13 mouse cellular contexts compared by ENCODE assay signal in genomic region chr1:172186401-172187289, GRCm38 (mm10). TPM values are rescaled to one million over a fixed set of nuclear protein-coding genes. Genes with fewer than 3 reads are reported as not detected.
DNase-seq lines count a peak whose midpoint lies in the region; ATAC-seq and TF ChIP-seq lines count a peak whose summit lies in the region.
"Had no signal": no experiment of that assay in that cellular context is flagged by ENCODE, and none has a peak within 500 bp of the region (broad histone marks: within the 10 kb centered on the region; RNA-seq: fewer than 3 reads in every experiment).

No protein-coding gene starts in this region.

- DNase-seq in hindbrain, postnatal 0 days (ENCODE audit: low spot score) = no peak
- DNase-seq in ES-CJ7 (ENCODE audit: low read depth, low spot score) = peak; percentile 34
- DNase-seq in right cerebral cortex, adult 2 months (ENCODE audit: low spot score in 2 of 2) = no peak
- no peak for DNase-seq in spleen, adult 12 weeks (ENCODE audit: low spot score)
- no peak for DNase-seq in Muller cell, postnatal 12 days (ENCODE audit: inconsistent ontology term)
- DNase-seq: cerebellum, adult 9-10 months; right cerebral cortex, adult 18-20 months; thymus, postnatal 4 days had no signal

- 0 out of 2 replicates have a peak, but pooled peaks have one; percentile 54 for ATAC-seq in hindbrain, postnatal 0 days
- no peak for ATAC-seq in hindbrain, embryonic 12.5 days (ENCODE audit: low FRiP score)
- peak; percentile 61 for ATAC-seq in common myeloid progenitor, adult 5-6 weeks (replicated peaks; ENCODE audit: low read depth, poor library complexity, severe bottlenecking)
- peak; percentile 19; the same call in 1 of the 2 replicates for ATAC-seq in midbrain, embryonic 12.5 days (ENCODE audit: low FRiP score, low read depth)

- no peaks in the 10 kb centered on the region for H3K9me3 ChIP-seq in hindbrain, postnatal 0 days (ENCODE audit: low read length)
- H3K9me3 ChIP-seq in hindbrain, embryonic 12.5 days (replicated peaks) = no peaks in the 10 kb centered on the region
- no peaks in the 10 kb centered on the region for H3K9me3 ChIP-seq in midbrain, embryonic 12.5 days

- no peaks in the 10 kb centered on the region for H3K4me1 ChIP-seq in hindbrain, postnatal 0 days (ENCODE audit: insufficient read depth, low read length)
- no peaks in the 10 kb centered on the region for H3K4me1 ChIP-seq in hindbrain, embryonic 12.5 days
- H3K4me1 ChIP-seq in midbrain, embryonic 12.5 days = no peaks in the 10 kb centered on the region

- no peaks in the 10 kb centered on the region for H3K27me3 ChIP-seq in hindbrain, postnatal 0 days (ENCODE audit: insufficient read depth, low read length)
- H3K27me3 ChIP-seq in hindbrain, embryonic 12.5 days = no peaks in the 10 kb centered on the region
- H3K27me3 ChIP-seq in midbrain, embryonic 12.5 days = no peaks in the 10 kb centered on the region

- no peak overlapping the region for H3K27ac ChIP-seq in hindbrain, postnatal 0 days
- no peak overlapping the region for H3K27ac ChIP-seq in hindbrain, embryonic 12.5 days
- no peak overlapping the region for H3K27ac ChIP-seq in midbrain, embryonic 12.5 days (replicated peaks)

- peak; percentile 56; the same call in 1 of the 2 replicates for TF ChIP-seq CTCF in hindbrain, postnatal 0 days (IDR thresholded peaks at IDR 0.05; ENCODE audit: low read depth)

- H3K4me3 ChIP-seq in hindbrain, postnatal 0 days (ENCODE audit: low read length) = no peak overlapping the region
- no peak overlapping the region for H3K4me3 ChIP-seq in hindbrain, embryonic 12.5 days
- H3K4me3 ChIP-seq in midbrain, embryonic 12.5 days = no peak overlapping the region

- H3K4me2 ChIP-seq in hindbrain, postnatal 0 days (ENCODE audit: low read depth, low read length) = no peak overlapping the region
- H3K4me2 ChIP-seq in hindbrain, embryonic 12.5 days (replicated peaks) = no peak overlapping the region
- no peak overlapping the region for H3K4me2 ChIP-seq in midbrain, embryonic 12.5 days (replicated peaks)

- 92% methylated on average over 10 of the region's 10 CpGs for WGBS in hindbrain, postnatal 0 days
- WGBS in hindbrain, embryonic 12.5 days = 95% methylated on average over 10 of the region's 10 CpGs
- 95% methylated on average over 10 of the region's 10 CpGs for WGBS in midbrain, embryonic 12.5 days

- no peak overlapping the region for H3K9ac ChIP-seq in hindbrain, postnatal 0 days (replicated peaks; ENCODE audit: low read length)
- no peak overlapping the region for H3K9ac ChIP-seq in hindbrain, embryonic 12.5 days
- H3K9ac ChIP-seq in midbrain, embryonic 12.5 days (replicated peaks) = no peak overlapping the region

- peaks cover 38% of the 10 kb centered on the region for H3K36me3 ChIP-seq in hindbrain, postnatal 0 days (ENCODE audit: insufficient read depth, low read length)
- H3K36me3 ChIP-seq in hindbrain, embryonic 12.5 days = peaks cover 50% of the 10 kb centered on the region
- peaks cover 77% of the 10 kb centered on the region for H3K36me3 ChIP-seq in midbrain, embryonic 12.5 days

RNA-seq across cellular contexts. Expression of gene Pea15a, which starts 20.0 kb away (rescaled TPM):
- 289 and 309 TPM in 2 replicates for total RNA-seq in hindbrain, postnatal 0 days (2014; rRNA removed)
- polyA plus RNA-seq in hindbrain, postnatal 0 days (2015; fragmentation: Nextera tagmentation; extraction: Ambion mirVana) = 503 and 511 TPM in 2 replicates
- polyA plus RNA-seq in hindbrain, embryonic 12.5 days (2016; fragmentation: Nextera tagmentation; extraction: Ambion mirVana) = 322 and 363 TPM in 2 replicates
- total RNA-seq in common myeloid progenitor, adult 5-6 weeks (2017) = 5.8 and 10.1 TPM in 2 replicates
- 350 and 356 TPM in 2 replicates for polyA plus RNA-seq in midbrain, embryonic 12.5 days (2016; fragmentation: Nextera tagmentation; extraction: Ambion mirVana)

RNA-seq across cellular contexts. Expression of gene Casq1, which starts 33.0 kb away (rescaled TPM):
- 0.78 and 2.4 TPM in 2 replicates for total RNA-seq in hindbrain, postnatal 0 days (2014; rRNA removed)
- 1.7 and 2.0 TPM in 2 replicates for polyA plus RNA-seq in hindbrain, postnatal 0 days (2015; fragmentation: Nextera tagmentation; extraction: Ambion mirVana)
- 2.3 and 3.8 TPM in 2 replicates for polyA plus RNA-seq in hindbrain, embryonic 12.5 days (2016; fragmentation: Nextera tagmentation; extraction: Ambion mirVana)
- total RNA-seq in common myeloid progenitor, adult 5-6 weeks (2017) = 0.23 TPM in 1 of 2 replicates, not detected in the other
- 1.9 and 2.1 TPM in 2 replicates for polyA plus RNA-seq in midbrain, embryonic 12.5 days (2016; fragmentation: Nextera tagmentation; extraction: Ambion mirVana)
- total RNA-seq: hematopoietic stem cell, adult 5-6 weeks had no signal
- polyA plus RNA-seq: macrophage had no signal

RNA-seq across cellular contexts. Expression of gene Dcaf8, which starts 38.8 kb away (rescaled TPM):
- total RNA-seq in hindbrain, postnatal 0 days (2014; rRNA removed) = 67.1 and 73.0 TPM in 2 replicates
- 73.1 and 79.1 TPM in 2 replicates for polyA plus RNA-seq in hindbrain, postnatal 0 days (2015; fragmentation: Nextera tagmentation; extraction: Ambion mirVana)
- 136 and 137 TPM in 2 replicates for polyA plus RNA-seq in hindbrain, embryonic 12.5 days (2016; fragmentation: Nextera tagmentation; extraction: Ambion mirVana)
- total RNA-seq in common myeloid progenitor, adult 5-6 weeks (2017) = 157 and 167 TPM in 2 replicates
- polyA plus RNA-seq in midbrain, embryonic 12.5 days (2016; fragmentation: Nextera tagmentation; extraction: Ambion mirVana) = 130 and 133 TPM in 2 replicates
